Mouse (Mus musculus): ENCODE results near the gene Ephx1. TPM values are rescaled to one million over a fixed set of nuclear protein-coding genes. Genes with fewer than 3 reads are reported as not detected.
"Not testable (repeated sequence)": the region's sequence is repeated elsewhere in the genome, so short reads cannot be mapped to it uniquely, and the experiment has no call there.

The Ephx1 gene
- polyA plus RNA-seq, 1 experiment from 2014 or later = 1.7 TPM

DNA sequence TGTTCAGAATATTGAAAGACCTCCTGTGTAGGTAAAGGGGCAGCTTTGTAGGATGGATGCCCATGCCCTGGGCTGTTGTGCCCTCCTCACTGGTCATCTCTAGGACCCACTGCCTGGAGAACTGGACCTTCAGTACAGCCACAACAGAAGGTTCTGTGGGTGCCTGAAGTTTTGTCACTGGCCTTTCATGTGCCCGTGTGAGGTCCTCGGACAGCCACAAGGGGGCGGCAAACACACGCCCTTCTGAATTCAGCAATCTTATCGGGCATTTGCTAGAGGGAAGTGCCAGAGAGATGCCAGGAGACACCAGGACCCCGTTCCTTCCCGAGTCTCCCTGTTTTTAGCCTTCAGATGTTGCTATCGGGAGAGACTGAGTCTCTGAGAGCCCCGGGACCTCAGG lies 32.9 kb downstream of the Ephx1 start:
- Histone ChIP-seq H3K9ac (no peak overlapping the region), H3K4me2 (no peak overlapping the region), H3K27me3 (no peaks in the 10 kb centered on the region), H3K4me3 (no peak overlapping the region), H3K9me3 (replicated peaks) (no peaks in the 10 kb centered on the region), H3K4me1 (no peaks in the 10 kb centered on the region), H3K27ac (no peak overlapping the region), H3K36me3 (ENCODE audit: poor library complexity, severe bottlenecking) (no peaks in the 10 kb centered on the region)
- 0 out of 2 replicates have a peak, but pooled peaks have one; percentile 45 for ATAC-seq
- 4% methylated on average over 9 of the region's 9 CpGs for WGBS

DNA sequence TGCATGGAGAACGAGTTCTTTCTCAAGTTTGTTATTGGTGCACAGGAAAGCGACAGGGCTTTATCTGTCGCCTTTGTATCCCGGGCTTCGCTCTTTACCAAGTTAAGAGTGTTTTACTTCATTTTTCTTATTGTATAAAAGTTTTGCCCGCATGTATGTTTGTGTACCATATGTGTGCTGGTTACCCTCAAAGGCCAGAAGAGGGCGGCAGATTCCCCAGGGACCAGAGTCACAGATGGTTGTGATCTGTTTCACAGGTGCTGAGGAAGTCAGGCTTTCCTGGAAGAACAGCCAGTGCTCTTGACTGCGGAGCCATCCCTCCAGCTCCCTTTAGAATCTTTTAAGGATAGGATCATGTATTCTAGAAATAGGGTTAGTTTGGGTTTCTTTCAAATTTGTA lies 34.0 kb downstream of the Ephx1 start:
- Histone ChIP-seq H3K4me1 (no peaks in the 10 kb centered on the region), H3K27me3 (no peaks in the 10 kb centered on the region), H3K4me3 (no peak overlapping the region), H3K36me3 (ENCODE audit: poor library complexity, severe bottlenecking) (no peaks in the 10 kb centered on the region), H3K4me2 (no peak overlapping the region), H3K9me3 (replicated peaks) (no peaks in the 10 kb centered on the region), H3K9ac (no peak overlapping the region), H3K27ac (no peak overlapping the region)
- 90% methylated on average over 8 of the region's 8 CpGs for WGBS
- ATAC-seq = no peak

- H3K9me3 ChIP-seq (replicated peaks); H3K27me3 ChIP-seq; ATAC-seq; H3K27ac ChIP-seq; H3K4me3 ChIP-seq; H3K9ac ChIP-seq; H3K4me2 ChIP-seq; H3K4me1 ChIP-seq; H3K36me3 ChIP-seq (ENCODE audit: poor library complexity, severe bottlenecking): not testable (repeated sequence)
- 77% methylated on average over 7 of the region's 7 CpGs for WGBS
Measured at GRCm38 (mm10) chr1:180981298-180982046, 39.2 kb downstream of the Ephx1 start.

DNA sequence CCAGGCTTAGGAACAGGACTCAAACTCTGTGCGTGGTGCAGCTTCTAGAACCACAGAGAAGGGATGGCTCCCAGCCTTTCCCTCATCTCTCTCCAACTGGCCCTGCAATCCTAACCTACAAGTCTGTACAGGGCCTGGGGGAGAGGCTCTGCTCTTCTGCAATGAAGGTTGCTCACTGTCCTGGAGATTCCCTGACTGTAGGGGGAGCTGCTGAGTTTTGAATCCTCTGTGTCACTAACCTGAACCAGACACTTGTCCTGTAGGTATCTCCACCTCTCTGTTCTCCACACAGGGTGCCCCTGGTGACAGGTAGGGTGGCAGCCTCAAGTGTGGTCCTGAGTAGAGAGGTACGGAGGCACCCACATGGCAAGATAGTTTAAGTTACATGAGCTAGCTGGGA lies 40.2 kb downstream of the Ephx1 start:
- no peak for ATAC-seq
- Histone ChIP-seq H3K4me1 (no peaks in the 10 kb centered on the region), H3K9ac (no peak overlapping the region), H3K9me3 (replicated peaks) (no peaks in the 10 kb centered on the region), H3K4me2 (no peak overlapping the region), H3K27ac (no peak overlapping the region), H3K27me3 (no peaks in the 10 kb centered on the region), H3K36me3 (ENCODE audit: poor library complexity, severe bottlenecking) (no peaks in the 10 kb centered on the region), H3K4me3 (no peak overlapping the region)
- WGBS = 71% methylated on average over 2 of the region's 2 CpGs

- H3K27me3 ChIP-seq = no peaks in the 10 kb centered on the region
- no peak overlapping the region for H3K9ac ChIP-seq
- no peaks in the 10 kb centered on the region for H3K36me3 ChIP-seq (ENCODE audit: poor library complexity, severe bottlenecking)
- 85% methylated on average over 24 of the region's 24 CpGs for WGBS
- H3K4me2 ChIP-seq = no peak overlapping the region
- H3K9me3 ChIP-seq (replicated peaks) = no peaks in the 10 kb centered on the region
- H3K4me3 ChIP-seq = no peak overlapping the region
- no peak overlapping the region for H3K27ac ChIP-seq
- no peaks in the 10 kb centered on the region for H3K4me1 ChIP-seq
- no peak for ATAC-seq
Measured at GRCm38 (mm10) chr1:180979484-180980251, 41.0 kb downstream of the Ephx1 start.

DNA sequence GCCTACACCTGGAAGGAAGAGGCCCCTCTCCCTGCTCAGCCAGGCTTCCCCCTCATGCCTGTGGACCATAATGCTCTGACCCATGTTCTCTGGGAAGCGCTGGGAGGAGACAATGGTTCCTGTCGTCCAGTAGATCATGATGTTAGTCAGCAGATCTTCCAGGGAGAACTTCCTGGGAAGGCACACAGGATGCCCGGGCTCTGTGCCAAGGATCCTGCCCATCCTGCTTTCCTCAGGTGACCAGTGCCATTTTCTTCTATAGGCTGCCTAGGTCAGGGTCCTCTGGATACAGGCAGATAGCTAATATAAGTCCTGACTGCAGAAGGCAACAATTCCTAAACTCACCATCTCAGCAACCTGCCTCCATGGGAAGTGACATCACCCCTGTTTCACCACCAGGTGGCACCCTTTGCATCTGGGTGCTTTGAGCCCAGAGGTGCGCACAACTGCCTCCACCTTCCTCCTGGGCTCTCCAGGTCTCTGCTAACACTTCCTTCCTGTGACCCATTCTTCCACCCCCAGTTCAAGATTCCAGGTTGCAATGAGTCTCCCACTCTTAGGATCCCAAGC lies 44.5 kb downstream of the Ephx1 start:
- no peaks in the 10 kb centered on the region for H3K9me3 ChIP-seq (replicated peaks)
- no peak overlapping the region for H3K27ac ChIP-seq
- no peak overlapping the region for H3K4me3 ChIP-seq
- 60% methylated on average over 4 of the region's 4 CpGs for WGBS
- no peak overlapping the region for H3K9ac ChIP-seq
- H3K4me2 ChIP-seq = no peak overlapping the region
- ATAC-seq = no peak
- H3K4me1 ChIP-seq = no peaks in the 10 kb centered on the region
- H3K36me3 ChIP-seq (ENCODE audit: poor library complexity, severe bottlenecking) = no peaks in the 10 kb centered on the region
- H3K27me3 ChIP-seq = no peaks in the 10 kb centered on the region

GRCm38 (mm10) chr1:180974126-180974746 lies 46.5 kb downstream of the Ephx1 start:
- no peak overlapping the region for H3K4me3 ChIP-seq
- H3K9me3 ChIP-seq (replicated peaks) = no peaks in the 10 kb centered on the region
- no peak overlapping the region for H3K9ac ChIP-seq
- no peaks in the 10 kb centered on the region for H3K4me1 ChIP-seq
- peak; percentile 77; the same call in 1 of the 2 replicates for ATAC-seq
- H3K27ac ChIP-seq = no peak overlapping the region
- no peak overlapping the region for H3K4me2 ChIP-seq
- no peaks in the 10 kb centered on the region for H3K36me3 ChIP-seq (ENCODE audit: poor library complexity, severe bottlenecking)
- 59% methylated on average over 14 of the region's 14 CpGs for WGBS
- H3K27me3 ChIP-seq = no peaks in the 10 kb centered on the region

DNA sequence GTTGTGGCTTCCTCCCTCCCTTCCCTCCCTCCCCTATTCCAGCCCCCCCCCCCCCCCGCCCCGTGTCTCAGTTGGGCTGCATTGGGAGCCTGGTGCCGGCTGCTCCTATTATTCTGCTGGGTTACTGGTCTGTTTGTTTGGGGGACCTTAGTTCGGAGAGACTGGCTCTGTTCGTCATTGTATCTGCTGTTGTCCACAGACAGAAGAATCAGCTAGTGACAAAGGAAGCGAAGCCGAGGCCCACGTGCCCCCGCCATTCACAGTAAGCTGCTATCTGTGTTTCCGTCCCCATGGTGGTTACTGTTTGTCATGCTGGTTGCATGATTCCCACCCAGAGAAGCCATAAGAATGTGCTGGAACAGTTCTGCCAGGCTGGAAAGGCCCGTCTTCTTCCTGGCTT lies 47.8 kb downstream of the Ephx1 start:
- 68% methylated on average over 10 of the region's 11 CpGs for WGBS
- Histone ChIP-seq H3K4me1 (no peaks in the 10 kb centered on the region), H3K36me3 (ENCODE audit: poor library complexity, severe bottlenecking) (no peaks in the 10 kb centered on the region), H3K27ac (no peak overlapping the region), H3K4me3 (no peak overlapping the region), H3K27me3 (no peaks in the 10 kb centered on the region), H3K9ac (no peak overlapping the region), H3K9me3 (replicated peaks) (no peaks in the 10 kb centered on the region), H3K4me2 (no peak overlapping the region)
- ATAC-seq = no peak

GRCm38 (mm10) chr1:180967261-180967660 lies 53.4 kb downstream of the Ephx1 start:
- Histone ChIP-seq H3K4me1 (no peaks in the 10 kb centered on the region), H3K4me2 (no peak overlapping the region), H3K4me3 (no peak overlapping the region), H3K9me3 (replicated peaks) (no peaks in the 10 kb centered on the region), H3K27me3 (no peaks in the 10 kb centered on the region), H3K9ac (no peak overlapping the region), H3K27ac (no peak overlapping the region), H3K36me3 (ENCODE audit: poor library complexity, severe bottlenecking) (no peaks in the 10 kb centered on the region)
- 92% methylated on average over 7 of the region's 7 CpGs for whole genome bisulfite sequencing
- no peak for ATAC-seq

GRCm38 (mm10) chr1:180966542-180966941 lies 54.2 kb downstream of the Ephx1 start:
- Histone ChIP-seq H3K9ac (no peak overlapping the region), H3K4me3 (no peak overlapping the region), H3K4me2 (no peak overlapping the region), H3K27ac (no peak overlapping the region), H3K9me3 (replicated peaks) (no peaks in the 10 kb centered on the region), H3K4me1 (no peaks in the 10 kb centered on the region), H3K36me3 (ENCODE audit: poor library complexity, severe bottlenecking) (no peaks in the 10 kb centered on the region), H3K27me3 (no peaks in the 10 kb centered on the region)
- 81% methylated on average over 3 of the region's 3 CpGs for WGBS
- no peak for ATAC-seq

DNA sequence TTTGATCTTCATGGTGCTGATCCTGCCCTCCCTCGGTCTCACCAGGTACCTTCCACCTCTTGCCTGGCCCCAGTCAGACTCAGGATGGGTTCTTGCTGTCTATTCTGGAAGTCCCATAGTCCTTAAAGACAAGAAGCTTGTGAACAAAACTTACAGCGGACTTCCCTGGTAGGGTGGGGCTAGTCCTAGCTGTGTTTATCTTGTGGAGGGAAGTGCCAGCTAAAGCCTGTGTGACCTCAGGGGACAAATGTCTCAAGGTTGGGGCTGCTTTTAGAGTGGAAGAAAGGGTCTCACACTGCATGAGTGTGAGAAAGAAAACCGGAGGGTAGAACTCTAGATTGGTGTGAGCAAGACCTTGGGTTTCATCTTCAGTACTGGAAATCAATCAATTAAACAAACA lies 54.9 kb downstream of the Ephx1 start:
- WGBS = 95% methylated on average over 3 of the region's 3 CpGs
- ATAC-seq = no peak
- no peaks in the 10 kb centered on the region for H3K36me3 ChIP-seq (ENCODE audit: poor library complexity, severe bottlenecking)
- no peaks in the 10 kb centered on the region for H3K9me3 ChIP-seq (replicated peaks)
- H3K4me2 ChIP-seq = no peak overlapping the region
- H3K27me3 ChIP-seq = no peaks in the 10 kb centered on the region
- H3K4me1 ChIP-seq = no peaks in the 10 kb centered on the region
- no peak overlapping the region for H3K9ac ChIP-seq
- no peak overlapping the region for H3K27ac ChIP-seq
- no peak overlapping the region for H3K4me3 ChIP-seq

GRCm38 (mm10) chr1:180958797-180959196 lies 61.9 kb downstream of the Ephx1 start:
- WGBS = 53% methylated on average over 3 of the region's 3 CpGs
- no peaks in the 10 kb centered on the region for H3K27me3 ChIP-seq
- no peak overlapping the region for H3K4me3 ChIP-seq
- H3K36me3 ChIP-seq (ENCODE audit: poor library complexity, severe bottlenecking) = no peaks in the 10 kb centered on the region
- no peaks in the 10 kb centered on the region for H3K4me1 ChIP-seq
- no peak overlapping the region for H3K4me2 ChIP-seq
- H3K27ac ChIP-seq = no peak overlapping the region
- ATAC-seq = no peak
- no peaks in the 10 kb centered on the region for H3K9me3 ChIP-seq (replicated peaks)
- H3K9ac ChIP-seq = no peak overlapping the region
